Mouse (Mus musculus) common myeloid progenitor, adult 5-6 weeks (primary cell): Measurements from ENCODE around the gene Ifi27l2a. TPM values are rescaled to one million over a fixed set of nuclear protein-coding genes. Genes with fewer than 3 reads are reported as not detected.
A peak's percentile ranks its signal among the peaks of the same experiment; 100 is the strongest.
"Not testable (repeated sequence)": the region's sequence is repeated elsewhere in the genome, so short reads cannot be mapped to it uniquely, and the experiment has no call there.

Experiments used
- ATAC-seq: replicated peaks from 2 replicates; pipeline ENCODE4 v1.8.0; 2016; ENCODE audit warnings: low read depth, mild to moderate bottlenecking, moderate TSS enrichment, inconsistent platforms; ENCODE audit not compliant: poor library complexity, severe bottlenecking
- total RNA-seq: library from RNA; stranded (forward); fragments of 200-1000, 187-1606 nt; gene quantifications from 2 replicates; pipeline ENCODE4 v1.2.3, GENCODE M21; 2017

Gene Ifi27l2a
- 4.0 and 11.3 TPM in 2 replicates for total RNA-seq

DNA sequence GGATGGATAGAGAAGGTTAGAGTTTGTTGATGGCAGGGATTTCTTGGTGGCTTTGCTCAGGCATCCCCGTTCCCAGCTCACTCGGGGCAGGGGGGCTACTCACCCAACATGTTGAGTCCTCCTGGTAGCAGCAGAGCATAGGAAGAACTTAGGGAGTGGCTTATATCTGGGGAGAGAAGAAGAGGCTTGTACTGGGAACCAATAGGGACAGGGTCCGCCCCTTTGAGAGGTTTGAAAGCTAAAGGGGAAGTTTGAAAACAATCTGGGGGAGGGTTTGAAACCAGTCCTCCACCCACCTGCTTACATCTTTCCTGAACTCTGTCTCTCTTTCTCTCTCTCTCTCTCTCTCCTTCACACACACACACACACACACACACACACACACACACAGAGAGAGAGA lies at the start of gene Ifi27l2a:
Gene Ifi27l2a (minus strand): TSS at position 157 of the 400 bp plus-strand sequence.
- ATAC-seq, result peak; percentile 91

DNA sequence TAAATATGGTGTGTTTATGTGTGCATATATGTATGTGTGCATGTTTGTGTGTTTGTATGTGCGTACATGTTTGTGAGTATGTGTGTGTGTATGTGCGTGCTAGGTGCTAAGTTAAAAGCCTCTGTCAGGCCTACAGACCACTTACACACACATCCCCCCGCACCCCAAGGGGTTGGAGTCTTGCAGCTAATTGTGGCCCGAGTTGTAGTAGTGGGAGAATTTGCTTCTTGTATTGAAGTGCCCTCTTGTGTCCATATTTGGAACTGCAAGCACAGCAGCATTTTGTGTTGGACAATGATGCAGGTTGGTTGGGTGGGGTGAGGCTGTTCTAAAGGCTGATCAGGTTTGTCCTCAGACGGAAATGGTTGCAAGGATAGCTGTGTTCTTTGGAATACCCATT lies 49.3 kb upstream of the Ifi27l2a start:
- peak; percentile 74 for ATAC-seq

GRCm38 (mm10) chr12:103491091-103491730 lies 47.7 kb upstream of the Ifi27l2a start:
- peak; percentile 64 for ATAC-seq

DNA sequence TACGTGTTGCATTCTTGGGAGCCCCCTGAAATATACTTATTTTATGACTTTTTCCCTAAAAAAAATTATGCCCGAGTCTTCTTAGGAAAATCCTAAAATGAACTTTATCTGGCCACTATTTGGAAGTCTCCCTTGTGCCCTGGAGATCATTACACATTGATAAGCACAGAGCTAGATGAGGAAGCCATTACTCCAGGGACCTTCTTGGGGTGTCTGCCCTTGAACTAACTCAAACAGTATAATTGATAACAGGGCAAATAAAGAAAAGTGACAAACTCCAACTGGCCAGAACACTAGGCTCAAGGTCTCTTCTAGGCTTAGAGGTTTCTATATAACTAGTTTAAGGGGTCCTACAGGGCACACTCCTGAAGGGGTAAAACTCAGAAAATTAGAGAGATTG lies 44.3 kb upstream of the Ifi27l2a start:
- no peak for ATAC-seq

DNA sequence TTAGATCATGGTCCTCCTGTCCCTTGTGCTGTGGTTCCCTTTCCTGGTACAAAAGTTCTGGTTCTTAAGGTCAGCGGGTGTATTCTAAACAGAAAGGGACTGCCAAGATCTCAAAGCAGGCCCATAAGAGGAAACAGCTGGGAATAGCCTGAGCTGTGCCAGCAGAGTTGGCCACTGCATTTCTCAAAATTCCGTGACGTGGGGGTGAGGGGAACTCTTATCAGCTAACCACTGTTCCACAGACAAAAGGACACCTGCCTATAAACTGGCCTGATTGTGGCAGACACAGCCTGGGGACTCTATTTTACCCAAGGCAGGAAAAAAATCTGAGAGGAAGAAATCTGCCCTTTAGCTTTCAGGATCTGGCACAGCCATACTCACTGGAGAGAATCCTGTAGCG lies 43.8 kb upstream of the Ifi27l2a start:
- ATAC-seq, result peak; percentile 37

DNA sequence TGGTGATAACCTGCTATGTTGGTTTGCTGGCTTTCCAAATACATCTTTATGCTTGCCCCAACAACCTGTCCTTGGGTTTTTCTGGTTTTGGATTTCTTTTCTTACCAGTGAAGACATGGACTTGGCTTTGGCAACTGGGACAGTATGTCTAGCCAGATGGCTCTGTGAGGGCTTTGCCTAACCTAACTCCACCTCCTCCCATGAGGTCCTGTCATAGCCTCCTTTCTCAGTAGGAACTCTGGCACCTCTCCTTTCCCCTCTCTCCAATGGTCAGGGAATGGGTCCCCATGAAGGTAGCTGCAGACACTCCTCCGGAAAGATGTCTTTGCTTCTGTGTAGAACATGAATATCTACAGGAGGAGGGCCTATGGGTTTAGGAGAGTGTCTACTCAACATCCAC lies 43.2 kb upstream of the Ifi27l2a start:
- ATAC-seq, result no peak

DNA sequence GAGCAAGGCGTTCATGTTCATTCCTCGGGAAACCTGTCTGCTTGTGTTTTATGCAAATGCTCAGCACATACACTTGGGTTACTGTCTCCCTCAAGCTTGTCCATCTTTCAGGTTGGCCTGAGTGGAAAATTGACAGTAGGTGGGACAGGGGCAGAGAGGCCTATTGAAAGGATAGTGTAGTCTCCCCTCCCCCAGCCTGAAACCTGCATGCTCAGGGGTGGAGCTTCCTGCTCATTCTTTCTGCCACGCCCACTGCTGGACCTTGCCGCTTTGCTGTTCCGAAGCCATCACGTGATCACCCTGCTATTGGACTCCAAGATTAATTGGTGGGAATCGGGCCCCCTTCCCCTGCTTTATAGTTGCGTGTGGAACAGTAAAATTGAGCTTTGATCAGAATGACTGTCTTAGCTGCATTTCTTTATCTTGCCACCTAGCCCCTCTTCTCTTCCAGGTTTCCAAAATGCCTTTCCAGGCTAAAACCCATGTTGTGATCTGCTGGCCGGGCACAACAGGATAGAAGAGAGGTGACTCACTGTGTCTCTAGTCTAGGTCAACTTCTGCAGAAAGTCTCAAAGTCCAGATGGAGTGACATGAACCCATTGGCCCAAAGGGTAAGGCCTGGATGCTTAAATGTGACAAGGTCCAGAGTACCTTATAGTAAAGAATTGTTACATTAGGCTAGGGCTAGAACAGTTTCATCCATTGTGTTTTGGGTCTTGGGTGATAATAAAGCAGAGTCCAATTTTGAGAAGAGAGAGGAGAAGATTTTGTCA lies 40.9 kb upstream of the Ifi27l2a start:
- ATAC-seq, result not testable (repeated sequence)

- ATAC-seq, result no peak
These were observed 39.3 kb upstream of the Ifi27l2a start for GRCm38 (mm10) chr12:103482781-103483180.

DNA sequence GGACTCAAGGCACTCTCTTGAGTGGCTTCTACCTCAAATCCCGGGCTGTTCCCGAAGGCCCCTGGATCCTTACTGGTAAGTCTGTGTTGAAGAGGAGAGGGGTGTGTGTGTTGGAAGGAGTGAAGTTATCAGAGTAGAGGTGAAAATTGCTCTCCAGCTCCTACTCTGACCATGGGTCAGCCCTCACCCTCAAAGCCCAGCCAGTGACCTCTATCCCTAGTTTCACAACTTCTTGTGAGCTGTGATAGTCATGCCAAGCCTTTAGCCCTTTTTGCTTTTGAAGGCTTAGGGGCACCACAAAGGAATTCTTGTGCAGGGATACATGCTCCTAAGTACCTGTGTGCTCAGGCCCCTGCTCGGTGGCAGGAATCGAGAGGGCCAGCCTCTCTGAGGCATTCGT lies 38.2 kb upstream of the Ifi27l2a start:
- no peak for ATAC-seq

GRCm38 (mm10) chr12:103477461-103478015 lies 34.1 kb upstream of the Ifi27l2a start:
- no peak for ATAC-seq

DNA sequence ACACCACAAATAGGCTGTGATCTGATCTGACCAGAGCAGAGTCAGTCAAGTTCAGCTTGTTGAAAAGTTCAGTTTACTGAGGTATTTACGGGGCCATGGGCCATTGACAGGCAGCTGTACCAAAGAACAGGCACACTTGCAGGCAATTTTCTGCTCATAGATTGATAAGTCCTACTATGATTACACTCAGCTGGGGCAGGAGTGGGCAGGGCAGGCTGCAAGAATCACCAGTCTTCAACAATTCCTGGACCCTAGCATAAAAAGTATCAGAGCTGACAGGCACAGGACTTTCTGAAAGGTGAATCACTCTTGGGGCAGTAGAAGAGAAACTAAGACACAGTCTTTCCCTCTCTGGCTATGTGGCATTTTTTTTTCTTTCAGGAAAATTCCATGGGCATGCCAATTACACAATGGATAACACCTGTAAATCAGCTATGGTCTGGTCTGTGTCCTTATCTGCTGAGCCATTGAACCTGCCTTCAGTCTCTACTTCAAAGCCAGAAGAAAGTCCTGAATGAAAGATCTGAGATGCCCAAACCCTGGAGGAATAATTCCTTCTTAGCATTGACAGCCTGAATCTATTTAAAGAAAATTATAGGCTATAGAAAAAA lies 33.4 kb upstream of the Ifi27l2a start:
- ATAC-seq, result no peak

GRCm38 (mm10) chr12:103474481-103474880 lies 31.0 kb upstream of the Ifi27l2a start:
- ATAC-seq, result no peak

DNA sequence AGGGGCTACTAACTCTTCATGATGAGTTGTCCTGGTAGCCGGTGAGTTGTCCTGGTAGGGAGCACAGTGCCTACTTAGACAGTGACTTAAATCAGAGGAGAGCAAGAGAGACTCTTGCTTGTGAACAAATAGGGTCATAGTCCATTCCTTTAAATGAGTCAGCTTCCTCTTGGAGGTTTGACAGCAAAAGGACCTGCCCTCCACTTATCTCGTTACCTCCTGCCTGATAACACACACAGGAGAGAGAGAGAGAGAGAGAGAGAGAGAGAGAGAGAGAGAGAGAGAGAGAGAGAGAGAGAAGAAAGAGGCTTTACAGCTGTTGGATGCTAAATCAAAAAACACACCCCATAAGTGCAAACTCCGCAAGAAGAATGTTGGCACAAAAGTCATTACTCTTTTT lies 13.7 kb upstream of the Ifi27l2a start, which contains the start of gene Ifi27l2b:
Gene Ifi27l2b (minus strand): TSS at position 84 of the 400 bp plus-strand sequence.
- no peak for ATAC-seq

GRCm38 (mm10) chr12:103456727-103457126 lies 13.2 kb upstream of the Ifi27l2a start:
- not testable (repeated sequence) for ATAC-seq

DNA sequence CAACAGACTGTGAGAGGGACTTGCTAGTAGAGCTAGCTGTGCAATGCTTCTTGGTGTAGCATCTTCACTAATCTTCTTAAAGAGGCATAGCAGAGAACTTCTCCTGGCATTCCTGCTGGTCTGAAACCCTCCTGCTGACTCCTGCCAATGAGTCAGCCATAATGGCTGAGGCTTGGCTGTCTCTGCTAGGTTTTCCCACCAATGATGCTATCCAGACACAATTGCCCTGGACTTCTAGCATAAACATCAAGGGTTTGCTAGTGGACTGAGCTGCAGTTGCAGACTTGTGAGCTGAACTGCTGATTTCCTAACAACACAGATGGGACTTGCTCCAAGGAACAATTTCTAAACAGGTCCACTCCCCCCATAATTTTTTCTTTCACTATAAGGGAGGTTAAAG lies 9.9 kb upstream of the Ifi27l2a start:
- ATAC-seq, result no peak

DNA sequence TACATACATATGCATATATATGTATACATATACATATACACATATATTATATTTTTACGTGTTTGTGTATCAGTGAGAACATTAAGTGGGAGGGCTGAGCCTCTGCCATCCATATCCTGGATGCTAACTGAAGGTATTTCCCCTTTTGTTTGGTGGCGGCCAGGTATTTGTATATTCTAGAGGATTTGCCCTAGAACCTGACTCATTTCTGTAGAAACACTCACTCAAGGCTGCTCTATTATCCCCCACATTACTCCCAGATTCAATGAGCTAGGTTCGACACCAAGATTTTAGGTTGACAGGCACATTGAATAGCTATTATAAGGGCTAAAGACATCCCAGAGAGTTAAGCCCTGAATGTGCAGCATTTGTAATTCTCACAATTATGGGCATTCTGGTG lies 1.6 kb upstream of the Ifi27l2a start:
- no peak for ATAC-seq

DNA sequence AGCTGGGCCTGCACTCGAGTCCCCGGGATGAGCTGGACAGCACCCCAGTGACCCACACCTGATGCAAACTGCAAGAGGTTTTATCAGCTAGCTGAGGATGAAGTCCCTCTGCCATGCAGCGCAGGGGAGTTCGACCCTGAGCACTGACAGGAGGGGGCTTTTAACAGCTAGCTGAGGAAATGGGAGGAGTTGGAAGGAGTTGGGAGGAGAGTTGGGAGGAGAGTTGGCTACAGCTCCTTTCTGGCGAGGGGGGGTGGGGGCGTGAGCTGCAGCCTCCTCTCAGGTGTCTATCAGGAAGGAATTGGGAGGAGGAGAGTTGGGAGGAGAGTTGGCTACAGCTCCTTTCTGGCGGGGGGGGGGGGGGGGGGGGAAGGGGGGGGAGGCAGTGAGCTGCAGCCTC lies 781 bp upstream of the Ifi27l2a start:
- ATAC-seq, result not testable (repeated sequence)

DNA sequence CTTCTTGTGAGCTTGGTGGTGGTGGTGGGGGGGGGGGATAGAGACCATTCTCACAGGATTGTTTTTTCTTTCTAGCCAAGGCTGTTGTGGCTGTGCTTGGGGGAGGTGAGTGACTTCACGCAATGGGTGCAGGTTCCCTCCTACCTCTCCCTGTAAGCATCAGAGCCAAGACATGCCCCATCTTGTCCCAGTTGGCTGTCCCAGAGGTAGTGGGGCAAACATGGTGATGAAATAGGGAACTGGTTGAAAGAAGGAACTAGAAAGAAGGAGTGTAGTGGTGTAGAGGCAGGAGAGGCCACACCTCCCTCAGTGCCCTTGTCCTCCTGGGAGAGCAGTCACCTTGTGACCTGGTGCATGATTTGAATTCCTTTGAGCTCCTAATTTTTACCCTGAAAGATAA lies 5.9 kb downstream of the Ifi27l2a start:
- 0 out of 2 replicates have a peak, but pooled peaks have one; percentile 23 for ATAC-seq

- ATAC-seq, result no peak
These were observed 8.6 kb downstream of the Ifi27l2a start for GRCm38 (mm10) chr12:103434861-103435260.

DNA sequence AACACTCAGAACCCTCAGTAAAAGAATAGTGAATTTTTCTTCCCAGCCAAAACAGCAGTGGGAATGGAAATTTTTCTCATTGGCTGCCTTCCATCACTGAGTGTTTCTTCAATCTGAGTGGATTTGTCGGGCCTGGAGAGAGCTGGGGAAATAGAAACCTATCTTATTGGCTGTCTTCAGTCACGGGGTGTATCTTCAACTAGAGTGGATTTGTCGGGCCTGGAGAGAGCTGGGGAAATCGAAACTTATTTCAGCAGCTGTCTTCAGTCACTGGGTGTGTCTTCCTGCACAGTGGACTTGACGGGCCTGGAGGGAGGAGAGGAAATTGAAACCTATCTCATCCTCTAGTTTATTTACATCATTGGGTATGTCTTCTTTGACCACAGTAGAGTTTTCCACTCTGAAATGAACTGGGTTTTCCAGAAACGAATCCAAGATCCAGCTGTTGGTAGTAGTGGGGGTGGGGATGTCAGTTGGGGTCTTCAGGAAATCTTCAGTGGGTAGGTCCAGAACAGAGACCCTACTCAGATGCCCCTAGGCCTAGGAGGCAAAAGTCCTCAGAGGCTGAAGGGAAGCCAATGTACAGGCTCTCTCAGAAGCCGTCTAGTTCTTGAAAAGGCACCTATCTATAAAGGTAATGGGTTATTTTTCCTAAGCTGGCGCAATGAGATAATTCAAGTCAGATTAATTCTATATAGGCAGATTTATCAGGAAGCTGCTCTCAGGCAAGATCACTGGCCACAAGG lies 9.3 kb downstream of the Ifi27l2a start, which contains the start of gene Ifi27:
Gene Ifi27 (plus strand): TSS at position 226 of the 746 bp plus-strand sequence.
- peak; percentile 99 for ATAC-seq
